Mouse (Mus musculus) ES-E14 (cell line): ENCODE measurements around the gene Armc6. TPM values are rescaled to one million over a fixed set of nuclear protein-coding genes. Genes with fewer than 3 reads are reported as not detected.

ENCODE experiments used
- DNase-seq: peaks from one replicate; pipeline ENCODE4 v3.0.0-alpha.2; 2013; ENCODE audit warnings: low read depth, low spot score
- H3K27ac ChIP-seq: 2 replicates; pipeline ENCODE4 v1.5.1; 2012; ENCODE audit warnings: low read depth, mild to moderate bottlenecking, low read length, moderate library complexity, mixed read lengths; ENCODE audit not compliant: poor library complexity, insufficient read depth, severe bottlenecking
- H3K36me3 ChIP-seq: 2 replicates; pipeline ENCODE4 v1.6.1; 2012; ENCODE audit warnings: mild to moderate bottlenecking, low read length, moderate library complexity, mixed read lengths; ENCODE audit not compliant: control insufficient read depth, poor library complexity, insufficient read depth, severe bottlenecking
- H3K4me1 ChIP-seq, 2 experiments: fragments of 150-350 bp in 1 of 2; sonication (generic) in 1 of 2; 2 replicates each; pipeline ENCODE4 v1.6.1; 2012; ENCODE audit warnings: low read length in 2 of 2, mild to moderate bottlenecking in 1 of 2, mixed read lengths in 1 of 2; ENCODE audit not compliant: control insufficient read depth in 2 of 2, insufficient read depth in 2 of 2, poor library complexity in 1 of 2
- H3K4me3 ChIP-seq, 2 experiments: fragments of 150-350 bp in 1 of 2; sonication (generic) in 1 of 2; 2 replicates each; pipeline ENCODE4 v1.5.1; 2012; ENCODE audit warnings: low read length in 2 of 2, low read depth in 1 of 2, mild to moderate bottlenecking in 1 of 2, mixed read lengths in 1 of 2; ENCODE audit not compliant: insufficient read depth in 1 of 2, poor library complexity in 1 of 2, severe bottlenecking in 1 of 2
- H3K9ac ChIP-seq: 2 replicates; pipeline ENCODE4 v1.6.1; 2012; ENCODE audit warnings: low read depth, mild to moderate bottlenecking, low read length, mixed read lengths; ENCODE audit not compliant: poor library complexity, insufficient read depth, severe bottlenecking
- H3K9me3 ChIP-seq: fragments of 150-350 bp; sonication (generic); 2 replicates; pipeline ENCODE4 v1.6.1; 2012; ENCODE audit warnings: low read depth, mild to moderate bottlenecking, low read length; ENCODE audit not compliant: control insufficient read depth, insufficient read depth
- CHD2 ChIP-seq: IDR thresholded peaks from 2 replicates; pipeline ENCODE4 v1.6.1; 2014; ENCODE audit warnings: mild to moderate bottlenecking, low read depth, low read length, inconsistent platforms
- HCFC1 ChIP-seq: IDR thresholded peaks from 2 replicates; pipeline ENCODE4 v1.6.1; 2012; ENCODE audit warnings: low read length, inconsistent platforms, borderline replicate concordance; ENCODE audit not compliant: insufficient read depth
- MAFK ChIP-seq: IDR thresholded peaks from 2 replicates; pipeline ENCODE4 v1.6.1; 2014; ENCODE audit warnings: mild to moderate bottlenecking, low read depth, low read length, inconsistent platforms; ENCODE audit not compliant: insufficient read depth
- ZC3H11A ChIP-seq: IDR thresholded peaks from 2 replicates; pipeline ENCODE4 v1.6.1; 2012; ENCODE audit warnings: low read depth, mild to moderate bottlenecking, inconsistent platforms, low read length, borderline replicate concordance
- ZNF384 ChIP-seq: IDR thresholded peaks from 2 replicates; pipeline ENCODE4 v1.6.1; 2012; ENCODE audit warnings: low read depth, low read length, inconsistent platforms
- in situ Hi-C, 2 experiments: fragments of 600-800 bp; cut with MboI; formaldehyde crosslinking; loops; one replicate each; pipeline ENCODE4 v1.15.1; 2025; ENCODE audit warnings: low sequenced_read_pairs in 2 of 2, inconsistent platforms in 1 of 2; ENCODE audit not compliant: unreplicated experiment in 2 of 2
- total RNA-seq: library from RNA; depleted of rRNA; stranded (reverse); fragments of 300-350 nt; gene quantifications from 2 replicates; pipeline ENCODE4 v1.2.3, GENCODE M21; 2012

The Armc6 gene
- total RNA-seq, 1 experiment: 61.8 TPM

GRCm38 (mm10) chr8:70201417-70201816 lies 32.8 kb downstream of the Armc6 start:
- Histone ChIP-seq H3K27ac (no peak overlapping the region), H3K4me3 (no peak overlapping the region), H3K9me3 (no peaks in the 10 kb centered on the region), H3K9ac (no peak overlapping the region), H3K4me1 (peaks cover 0 to 2% of the 10 kb centered on the region in 2 experiments; a peak in 1 of 4 replicates), H3K36me3 (no peaks in the 10 kb centered on the region)
- no peak for TF ChIP-seq MAFK
- TF ChIP-seq HCFC1: no peak
- no peak for TF ChIP-seq ZNF384
- TF ChIP-seq ZC3H11A: no peak
- TF ChIP-seq CHD2: no peak
- no peak for DNase-seq
- in situ Hi-C loops: no loop called here

- in situ Hi-C loops: no loop called here
- no peak for DNase-seq
- Histone ChIP-seq H3K36me3 (no peaks in the 10 kb centered on the region), H3K4me3 (no peak overlapping the region), H3K27ac (no peak overlapping the region), H3K9me3 (no peaks in the 10 kb centered on the region), H3K4me1 (peaks cover 0 to 2% of the 10 kb centered on the region in 2 experiments; a peak in 1 of 4 replicates), H3K9ac (no peak overlapping the region)
- TF ChIP-seq HCFC1 (no peak), MAFK (no peak), ZC3H11A (no peak), CHD2 (no peak), ZNF384 (no peak)
Measured at GRCm38 (mm10) chr8:70200098-70200681, 34.1 kb downstream of the Armc6 start.

- no peak for DNase-seq
- in situ Hi-C loops: no loop called here
- Histone ChIP-seq H3K9me3 (no peaks in the 10 kb centered on the region), H3K4me3 (no peak overlapping the region), H3K9ac (no peak overlapping the region), H3K36me3 (no peaks in the 10 kb centered on the region), H3K27ac (no peak overlapping the region), H3K4me1 (no peaks in the 10 kb centered on the region)
- TF ChIP-seq ZNF384: no peak
- no peak for TF ChIP-seq HCFC1
- no peak for TF ChIP-seq ZC3H11A
Measured at GRCm38 (mm10) chr8:70197603-70198002, 36.7 kb downstream of the Armc6 start.

- no peak for TF ChIP-seq MAFK
- no peak for TF ChIP-seq HCFC1
- no peak for TF ChIP-seq ZNF384
- TF ChIP-seq ZC3H11A: no peak
- TF ChIP-seq CHD2: no peak
- no peak for DNase-seq
- Histone ChIP-seq H3K27ac (no peak overlapping the region), H3K4me3 (no peak overlapping the region), H3K9me3 (no peaks in the 10 kb centered on the region), H3K4me1 (no peaks in the 10 kb centered on the region), H3K9ac (no peak overlapping the region), H3K36me3 (no peaks in the 10 kb centered on the region)
- in situ Hi-C loops: no loop called here
Measured at GRCm38 (mm10) chr8:70195762-70196161, 38.5 kb downstream of the Armc6 start.

GRCm38 (mm10) chr8:70194191-70194590 lies 40.1 kb downstream of the Armc6 start:
- no peak for TF ChIP-seq ZNF384
- no peak for TF ChIP-seq MAFK
- no peak for TF ChIP-seq HCFC1
- no peak for TF ChIP-seq CHD2
- TF ChIP-seq ZC3H11A: no peak

More at GRCm38 (mm10) chr8:70194191-70194590, 40.1 kb downstream of the Armc6 start:
- in situ Hi-C loops: no loop called here
- Histone ChIP-seq H3K36me3 (no peaks in the 10 kb centered on the region), H3K4me1 (no peaks in the 10 kb centered on the region), H3K9me3 (no peaks in the 10 kb centered on the region), H3K4me3 (no peak overlapping the region), H3K27ac (no peak overlapping the region), H3K9ac (no peak overlapping the region)
- DNase-seq: no peak
